Mouse (Mus musculus) T-cell, adult 2 months (primary cell): ENCODE measurements around the gene Liph.
"Not testable (repeated sequence)": the region's sequence is repeated elsewhere in the genome, so short reads cannot be mapped to it uniquely, and the experiment has no call there.

ENCODE experiments used
- DNase-seq: peaks from one replicate; pipeline ENCODE4 v3.0.0; 2022; ENCODE audit warnings: low spot score

Liph gene

GRCm38 (mm10) chr16:21995304-21995703 lies at the start of gene Liph:
Gene Liph (minus strand): TSS chr16:21995663.
- peak; percentile 4 for DNase-seq

- no peak for DNase-seq
Observed at GRCm38 (mm10) chr16:22043830-22044229, 48.4 kb upstream of the Liph start.

GRCm38 (mm10) chr16:22039978-22040377 lies 44.5 kb upstream of the Liph start:
- no peak for DNase-seq

GRCm38 (mm10) chr16:22038554-22038953 lies 43.1 kb upstream of the Liph start:
- DNase-seq, result no peak

GRCm38 (mm10) chr16:22027474-22027873 lies 32.0 kb upstream of the Liph start:
- no peak for DNase-seq

- DNase-seq, result peak; percentile 20
Observed at GRCm38 (mm10) chr16:22022122-22022521, 26.7 kb upstream of the Liph start.

- no peak for DNase-seq
Observed at GRCm38 (mm10) chr16:22015569-22015968, 20.1 kb upstream of the Liph start.

- no peak for DNase-seq
Observed at GRCm38 (mm10) chr16:22009596-22009995, 14.1 kb upstream of the Liph start.

- DNase-seq, result peak; percentile 100
Observed at GRCm38 (mm10) chr16:22009099-22009584, 13.7 kb upstream of the Liph start, which contains the start of gene Senp2. Gene Senp2 (plus strand): TSS chr16:22009484.

GRCm38 (mm10) chr16:22001606-22002005 lies 6.1 kb upstream of the Liph start:
- no peak for DNase-seq

GRCm38 (mm10) chr16:22001172-22001571 lies 5.7 kb upstream of the Liph start:
- no peak for DNase-seq

- no peak for DNase-seq
Observed at GRCm38 (mm10) chr16:21999941-22000690, 4.7 kb upstream of the Liph start.

- DNase-seq, result no peak
Observed at GRCm38 (mm10) chr16:21998061-21998460, 2.6 kb upstream of the Liph start.

- no peak for DNase-seq
Observed at GRCm38 (mm10) chr16:21996881-21997641, 1.6 kb upstream of the Liph start.

- DNase-seq, result no peak
Observed at GRCm38 (mm10) chr16:21996402-21996801, 939 bp upstream of the Liph start.

- no peak for DNase-seq
Observed at GRCm38 (mm10) chr16:21991774-21992173, 3.7 kb downstream of the Liph start.

- not testable (repeated sequence) for DNase-seq
Observed at GRCm38 (mm10) chr16:21990893-21991292, 4.6 kb downstream of the Liph start.

- no peak for DNase-seq
Observed at GRCm38 (mm10) chr16:21987956-21988355, 7.5 kb downstream of the Liph start.

- no peak for DNase-seq
Observed at GRCm38 (mm10) chr16:21986191-21986590, 9.3 kb downstream of the Liph start.

GRCm38 (mm10) chr16:21984091-21984490 lies 11.4 kb downstream of the Liph start:
- no peak for DNase-seq

- DNase-seq, result no peak
Observed at GRCm38 (mm10) chr16:21983581-21983980, 11.9 kb downstream of the Liph start.

- no peak for DNase-seq
Observed at GRCm38 (mm10) chr16:21983146-21983545, 12.3 kb downstream of the Liph start.

- DNase-seq, result no peak
Observed at GRCm38 (mm10) chr16:21977347-21977746, 18.1 kb downstream of the Liph start.
